Mouse (Mus musculus): ENCODE results near the gene Det1.

- TF ChIP-seq CTCF (IDR thresholded peaks at IDR 0.05) (no peak), EP300 (IDR thresholded peaks at IDR 0.05) (no peak)
Measured at GRCm38 (mm10) chr7:78884139-78884538, 37.1 kb upstream of the Det1 start.

Data from lung, postnatal 0 days (tissue).